31 mouse cellular contexts compared by ENCODE assay signal in the genomic region with DNA sequence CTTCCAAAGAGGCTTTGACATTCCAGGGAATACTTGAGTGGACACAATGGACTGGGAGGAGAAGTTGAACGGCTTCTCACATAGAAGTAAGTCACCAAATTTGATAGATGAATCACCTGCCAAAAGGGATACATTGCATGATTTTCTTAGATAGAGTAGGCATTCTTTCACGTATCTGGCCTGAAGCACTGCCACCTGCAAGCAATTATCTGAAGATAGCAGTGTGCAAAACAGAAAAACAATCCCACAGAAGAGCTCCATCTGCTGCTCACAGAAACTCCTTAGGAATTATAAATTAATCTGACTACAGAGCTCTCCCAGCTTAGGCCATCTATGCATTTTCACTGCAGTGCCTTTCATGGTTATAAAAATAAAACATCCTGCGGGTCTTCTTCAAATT.
DNase-seq lines count a peak whose midpoint lies in the region; ATAC-seq and TF ChIP-seq lines count a peak whose summit lies in the region.
"Had no signal": no experiment of that assay in that cellular context is flagged by ENCODE, and none has a peak within 500 bp of the region (broad histone marks: within the 10 kb centered on the region; RNA-seq: fewer than 3 reads in every experiment).

No protein-coding gene starts in this region.

- H3K4me3 ChIP-seq in forebrain, embryonic 14.5 days (ENCODE audit: low read depth, low read length) = no peak overlapping the region
- H3K4me3 ChIP-seq in forebrain, embryonic 11.5 days (ENCODE audit: low read depth, low read length) = no peak overlapping the region
- H3K4me3 ChIP-seq in layer of hippocampus, adult 2 months = no peak overlapping the region
- H3K4me3 ChIP-seq in heart, embryonic 11.5 days (ENCODE audit: low read depth, low read length) = no peak overlapping the region
- H3K4me3 ChIP-seq in liver, postnatal 0 days (ENCODE audit: low read depth, low read length) = no peak overlapping the region
- H3K4me3 ChIP-seq: embryonic facial prominence, embryonic 12.5 days; heart, embryonic 10.5 days; hindbrain, embryonic 13.5 days; liver, embryonic 15.5 days; lung, embryonic 15.5 days; midbrain, embryonic 12.5 days; neural tube, embryonic 15.5 days; stomach, embryonic 15.5 days had no signal

- H3K36me3 ChIP-seq in forebrain, embryonic 14.5 days (ENCODE audit: control insufficient read depth, insufficient read depth, low read length) = no peaks in the 10 kb centered on the region
- H3K36me3 ChIP-seq in forebrain, embryonic 11.5 days (ENCODE audit: control insufficient read depth, insufficient read depth, low read length) = no peaks in the 10 kb centered on the region
- no peaks in the 10 kb centered on the region for H3K36me3 ChIP-seq in heart, embryonic 11.5 days (ENCODE audit: control insufficient read depth, insufficient read depth, low read length)
- H3K36me3 ChIP-seq in liver, postnatal 0 days (replicated peaks; ENCODE audit: insufficient read depth, low read length) = no peaks in the 10 kb centered on the region
- H3K36me3 ChIP-seq: embryonic facial prominence, embryonic 12.5 days; heart, embryonic 10.5 days; hindbrain, embryonic 13.5 days; liver, embryonic 15.5 days; lung, embryonic 15.5 days; midbrain, embryonic 12.5 days; neural tube, embryonic 15.5 days; stomach, embryonic 15.5 days had no signal

- no peak overlapping the region for H3K4me2 ChIP-seq in forebrain, embryonic 14.5 days (ENCODE audit: low read length)
- no peak overlapping the region for H3K4me2 ChIP-seq in forebrain, embryonic 11.5 days (ENCODE audit: low read depth, low read length, severe bottlenecking)
- no peak overlapping the region for H3K4me2 ChIP-seq in heart, embryonic 11.5 days
- H3K4me2 ChIP-seq in liver, postnatal 0 days (ENCODE audit: low read depth, low read length) = no peak overlapping the region
- H3K4me2 ChIP-seq: embryonic facial prominence, embryonic 12.5 days; hindbrain, embryonic 13.5 days; liver, embryonic 15.5 days; lung, embryonic 15.5 days; midbrain, embryonic 12.5 days; neural tube, embryonic 15.5 days; stomach, embryonic 15.5 days had no signal

- WGBS in forebrain, embryonic 14.5 days = 69% methylated on average over 3 of the region's 3 CpGs
- 79% methylated on average over 3 of the region's 3 CpGs for WGBS in forebrain, embryonic 11.5 days
- 58% methylated on average over 3 of the region's 3 CpGs for WGBS in heart, embryonic 11.5 days (ENCODE audit: insufficient replicate concordance)
- WGBS in liver, postnatal 0 days (ENCODE audit: insufficient replicate concordance) = 61% methylated on average over 3 of the region's 3 CpGs

- H3K4me1 ChIP-seq in forebrain, embryonic 14.5 days (ENCODE audit: control insufficient read depth, insufficient read depth, low read length) = no peaks in the 10 kb centered on the region
- H3K4me1 ChIP-seq in forebrain, embryonic 11.5 days (replicated peaks; ENCODE audit: control insufficient read depth, insufficient read depth, low read length) = no peaks in the 10 kb centered on the region
- H3K4me1 ChIP-seq in heart, embryonic 11.5 days (ENCODE audit: control insufficient read depth, insufficient read depth, low read length) = no peaks in the 10 kb centered on the region
- H3K4me1 ChIP-seq in liver, postnatal 0 days (ENCODE audit: insufficient read depth) = no peaks in the 10 kb centered on the region
- H3K4me1 ChIP-seq: embryonic facial prominence, embryonic 12.5 days; heart, embryonic 10.5 days; hindbrain, embryonic 13.5 days; liver, embryonic 15.5 days; lung, embryonic 15.5 days; midbrain, embryonic 12.5 days; neural tube, embryonic 15.5 days; stomach, embryonic 15.5 days had no signal

- peak; percentile 55 for ATAC-seq in forebrain, embryonic 14.5 days
- ATAC-seq in forebrain, embryonic 11.5 days (replicated peaks; ENCODE audit: low FRiP score) = no peak
- ATAC-seq in heart, embryonic 11.5 days (replicated peaks; ENCODE audit: insufficient number of reproducible peaks, low FRiP score, low TSS enrichment) = no peak
- no peak for ATAC-seq in liver, postnatal 0 days
- ATAC-seq: activated CD4-positive, CD25-positive, alpha-beta regulatory T cell, adult 4 months; intestine, postnatal 0 days had no signal

- no peaks in the 10 kb centered on the region for H3K9me3 ChIP-seq in forebrain, embryonic 14.5 days (replicated peaks; ENCODE audit: control insufficient read depth, low read length)
- no peaks in the 10 kb centered on the region for H3K9me3 ChIP-seq in forebrain, embryonic 11.5 days (ENCODE audit: control insufficient read depth, low read length)
- H3K9me3 ChIP-seq in heart, embryonic 11.5 days (replicated peaks; ENCODE audit: control insufficient read depth, low read length) = no peaks in the 10 kb centered on the region
- H3K9me3 ChIP-seq in liver, postnatal 0 days (ENCODE audit: low read length) = no peaks in the 10 kb centered on the region
- H3K9me3 ChIP-seq: embryonic facial prominence, embryonic 12.5 days; heart, embryonic 10.5 days; hindbrain, embryonic 13.5 days; liver, embryonic 15.5 days; lung, embryonic 15.5 days; midbrain, embryonic 12.5 days; neural tube, embryonic 15.5 days; stomach, embryonic 15.5 days had no signal

- no peaks in the 10 kb centered on the region for H3K27me3 ChIP-seq in forebrain, embryonic 14.5 days (replicated peaks; ENCODE audit: control insufficient read depth, insufficient read depth, low read length)
- no peaks in the 10 kb centered on the region for H3K27me3 ChIP-seq in forebrain, embryonic 11.5 days (ENCODE audit: control insufficient read depth, insufficient read depth, low read length)
- no peaks in the 10 kb centered on the region for H3K27me3 ChIP-seq in heart, embryonic 11.5 days (ENCODE audit: control insufficient read depth, insufficient read depth, low read length)
- H3K27me3 ChIP-seq in liver, postnatal 0 days (ENCODE audit: insufficient read depth, low read length) = no peaks in the 10 kb centered on the region
- H3K27me3 ChIP-seq: CH12.LX; embryonic facial prominence, embryonic 12.5 days; hindbrain, embryonic 13.5 days; liver, embryonic 15.5 days; lung, embryonic 15.5 days; midbrain, embryonic 12.5 days; neural tube, embryonic 15.5 days; stomach, embryonic 15.5 days had no signal

- no peak overlapping the region for H3K9ac ChIP-seq in forebrain, embryonic 14.5 days (ENCODE audit: low read length)
- H3K9ac ChIP-seq in forebrain, embryonic 11.5 days (ENCODE audit: low read length) = no peak overlapping the region
- no peak overlapping the region for H3K9ac ChIP-seq in heart, embryonic 11.5 days (ENCODE audit: low read depth, low read length)
- no peak overlapping the region for H3K9ac ChIP-seq in liver, postnatal 0 days (replicated peaks)
- H3K9ac ChIP-seq: embryonic facial prominence, embryonic 12.5 days; hindbrain, embryonic 13.5 days; liver, embryonic 15.5 days; lung, embryonic 15.5 days; midbrain, embryonic 12.5 days; neural tube, embryonic 15.5 days; stomach, embryonic 15.5 days had no signal

- no peak for TF ChIP-seq EP300 in liver, postnatal 0 days (IDR thresholded peaks at IDR 0.05; ENCODE audit: low read depth)

- H3K27ac ChIP-seq in forebrain, embryonic 14.5 days (ENCODE audit: low read depth, low read length) = no peak overlapping the region
- H3K27ac ChIP-seq in forebrain, embryonic 11.5 days (ENCODE audit: low read depth, low read length) = no peak overlapping the region
- no peak overlapping the region for H3K27ac ChIP-seq in layer of hippocampus, adult 2 months
- H3K27ac ChIP-seq in heart, embryonic 11.5 days (ENCODE audit: low read depth, low read length) = no peak overlapping the region
- H3K27ac ChIP-seq in liver, postnatal 0 days (ENCODE audit: low read depth) = no peak overlapping the region
- H3K27ac ChIP-seq: embryonic facial prominence, embryonic 12.5 days; heart, embryonic 10.5 days; hindbrain, embryonic 13.5 days; liver, embryonic 15.5 days; lung, embryonic 15.5 days; midbrain, embryonic 12.5 days; neural tube, embryonic 15.5 days; stomach, embryonic 15.5 days had no signal

- peak; percentile 45 for DNase-seq in forebrain, embryonic 14.5 days (ENCODE audit: low spot score)
- DNase-seq in forebrain, embryonic 11.5 days (ENCODE audit: low spot score) = no peak
- peak in 1 of 2 experiments; percentile 0 for DNase-seq in layer of hippocampus, adult 2 months (ENCODE audit: low spot score in 2 of 2)
- DNase-seq in layer of hippocampus, postnatal 36 days = no peak
- peak; percentile 48 for DNase-seq in 3T3-L1 (ENCODE audit: low read depth, low spot score)
- peak; percentile 37 for DNase-seq in brain, adult 2 months (ENCODE audit: low read depth, low spot score)
- DNase-seq in liver, postnatal 0 days = no peak
- DNase-seq: adrenal gland, adult 8-10 months; cerebellum, adult 11 months; cerebellum, adult 9-10 months; cerebellum, postnatal 36 days; gastrocnemius, postnatal 25 days; heart, adult 11 months; heart, postnatal 36 days; kidney, adult 9 months; kidney, postnatal 14 days; retina, postnatal 1 day; right cerebral cortex, postnatal 25 days; thymus, postnatal 14 days had no signal

- TF ChIP-seq CTCF in layer of hippocampus, adult 2 months (conservative IDR thresholded peaks at IDR 0.05) = peak; percentile 41
- TF ChIP-seq CTCF in liver, postnatal 0 days (IDR thresholded peaks at IDR 0.05; ENCODE audit: low read depth) = no peak

Comparison
In these comparisons a context has a peak if more than half of its experiments do, and no peak if none do; other contexts are left out.
1. DNase-seq: peak in forebrain, embryonic 14.5 days (single experiment), 3T3-L1 (single experiment) and brain, adult 2 months (single experiment); none in forebrain, embryonic 11.5 days (single experiment), layer of hippocampus, postnatal 36 days (0 of 2) and liver, postnatal 0 days (single experiment).